ENCODE assay signal across 8 mouse cellular contexts in the genomic region with DNA sequence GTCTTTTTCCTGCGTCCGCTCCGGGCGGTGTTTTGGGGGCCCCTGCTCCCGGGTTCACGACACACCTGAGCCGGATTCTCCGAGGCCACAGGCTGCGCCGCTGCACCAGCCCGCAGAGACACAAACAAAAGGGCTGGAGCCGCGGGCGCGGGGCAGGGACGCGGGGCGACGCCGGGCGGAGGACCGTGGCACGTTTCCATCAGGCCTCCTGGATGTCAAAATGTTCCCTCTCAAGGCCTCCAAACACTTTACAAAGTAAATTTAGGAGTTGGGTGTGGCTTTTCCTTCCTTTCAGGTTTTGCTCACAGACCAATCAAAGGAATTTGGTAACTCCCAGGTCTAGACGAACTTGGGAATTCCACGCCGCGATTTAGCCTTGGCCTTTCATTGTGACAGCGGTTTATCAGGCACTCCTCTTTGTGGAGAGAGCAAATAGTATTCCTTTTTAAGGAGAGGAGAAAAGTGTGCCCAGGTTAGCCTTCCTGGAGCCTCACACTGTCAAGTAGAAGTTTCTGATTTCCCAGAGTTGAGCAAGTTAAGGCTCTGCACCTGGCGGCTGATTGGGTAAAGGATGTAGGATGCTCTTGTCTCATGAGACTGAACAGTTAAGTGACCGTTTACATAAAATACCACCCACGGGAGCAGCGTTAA. TPM values are rescaled to one million over a fixed set of nuclear protein-coding genes. Genes with fewer than 3 reads are reported as not detected.
A peak's percentile ranks its signal among the peaks of the same experiment; 100 is the strongest.
DNase-seq lines count a peak whose midpoint lies in the region; ATAC-seq and TF ChIP-seq lines count a peak whose summit lies in the region.

No protein-coding gene starts in this region.

- peak; percentile 55 for DNase-seq in adrenal gland, adult 8-10 months
- no peak for DNase-seq in adrenal gland, adult 18-20 months (ENCODE audit: low spot score in 2 of 2)
- no peak for DNase-seq in Patski (ENCODE audit: low read depth, low spot score)
- peak; percentile 23 for DNase-seq in mesoderm, embryonic 11.5 days (ENCODE audit: low read depth, low spot score)
- no peak for DNase-seq in cerebellum, postnatal 36 days

- POLR2A ChIA-PET in Patski (lab: Charles Lee), result interaction anchor here (0.8 kb wide), 1 partner anchor 19 kb away, joined by 6 read pairs; no protein-coding TSS in a partner anchor

- H3K4me3 ChIP-seq in forebrain, embryonic 13.5 days, result peak overlapping the region; percentile 81
- H3K4me3 ChIP-seq in intestine, embryonic 15.5 days (replicated peaks), result peak overlapping the region; percentile 83

- H3K27ac ChIP-seq in forebrain, embryonic 13.5 days, result peak overlapping the region; percentile 70
- peak overlapping the region; percentile 85 for H3K27ac ChIP-seq in intestine, embryonic 15.5 days

- H3K4me2 ChIP-seq in forebrain, embryonic 13.5 days, result peak overlapping the region; percentile 62
- peak overlapping the region; percentile 81 for H3K4me2 ChIP-seq in intestine, embryonic 15.5 days (replicated peaks)

- no peaks in the 10 kb centered on the region for H3K9me3 ChIP-seq in forebrain, embryonic 13.5 days (replicated peaks)
- H3K9me3 ChIP-seq in intestine, embryonic 15.5 days, result no peaks in the 10 kb centered on the region

- H3K9ac ChIP-seq in forebrain, embryonic 13.5 days, result peak overlapping the region; percentile 91
- peak overlapping the region; percentile 94 for H3K9ac ChIP-seq in intestine, embryonic 15.5 days

- H3K4me1 ChIP-seq in forebrain, embryonic 13.5 days, result peaks cover 43% of the 10 kb centered on the region
- peaks cover 24% of the 10 kb centered on the region for H3K4me1 ChIP-seq in intestine, embryonic 15.5 days (replicated peaks)

- in situ Hi-C loops in Patski (cut with MboI; ENCODE audit: low pct_unique_long_range_greater_than_20kb), result no loop called here

- H3K27me3 ChIP-seq in Patski, result no peaks in the 10 kb centered on the region
- no peaks in the 10 kb centered on the region; the same call in 1 of the 2 replicates for H3K27me3 ChIP-seq in forebrain, embryonic 13.5 days
- H3K27me3 ChIP-seq in intestine, embryonic 15.5 days (replicated peaks), result no peaks in the 10 kb centered on the region

- no peaks in the 10 kb centered on the region for H3K36me3 ChIP-seq in forebrain, embryonic 13.5 days (ENCODE audit: poor library complexity, severe bottlenecking)
- no peaks in the 10 kb centered on the region for H3K36me3 ChIP-seq in intestine, embryonic 15.5 days

- no peak for TF ChIP-seq CTCF in Patski (IDR thresholded peaks at IDR 0.05)

- CTCF ChIA-PET in Patski (lab: Charles Lee), result interaction anchor here (1.2 kb wide), 2 partner anchors 33 to 34 kb away, joined by 4 read pairs; no protein-coding TSS in a partner anchor

- peak; percentile 27 for ATAC-seq in Patski
- peak; percentile 31 for ATAC-seq in forebrain, embryonic 13.5 days
- peak; percentile 19 for ATAC-seq in intestine, embryonic 15.5 days
- ATAC-seq in granulocyte monocyte progenitor cell, adult 5-6 weeks (replicated peaks; ENCODE audit: poor library complexity, severe bottlenecking), result no peak

- WGBS in forebrain, embryonic 13.5 days, result 2% methylated on average over 31 of the region's 32 CpGs
- under 1% methylated on average over 32 of the region's 32 CpGs for WGBS in intestine, embryonic 15.5 days

RNA-seq across cellular contexts. Expression of gene Ano6, which starts 0.6 kb away (rescaled TPM):
- total RNA-seq in adrenal gland, adult 8-10 months (2022), result 100 to 1,000 TPM in 2 of 4 experiments, 10 to 100 TPM in 2; 69.9 to 112 (median 92.1) TPM
- 10 to 100 TPM; 56.5 to 64.2 TPM for total RNA-seq in adrenal gland, adult 18-20 months (2021)
- 184 TPM for polyA plus RNA-seq in Patski (2021)
- polyA plus RNA-seq in forebrain, embryonic 13.5 days (2015; fragmentation: Nextera tagmentation; extraction: Ambion mirVana), result 21.4 and 22.9 TPM in 2 replicates
- polyA plus RNA-seq in intestine, embryonic 15.5 days (2015; fragmentation: Nextera tagmentation; extraction: Ambion mirVana), result 50.4 and 53.8 TPM in 2 replicates
- 25.3 and 28.8 TPM in 2 replicates for total RNA-seq in granulocyte monocyte progenitor cell, adult 5-6 weeks (2014; fragmentation: Nextera tagmentation)
- total RNA-seq in granulocyte monocyte progenitor cell, adult 5-6 weeks (2017), result 28.7 and 30.9 TPM in 2 replicates

Comparison
In these comparisons a context has a peak if more than half of its experiments do, and no peak if none do; other contexts are left out.
1. DNase-seq: peak in adrenal gland, adult 8-10 months (single experiment) and mesoderm, embryonic 11.5 days (single experiment); none in adrenal gland, adult 18-20 months (0 of 2), Patski (single experiment) and cerebellum, postnatal 36 days (0 of 2).